Mouse (Mus musculus): Measurements from ENCODE around the gene 4930505A04Rik. TPM values are rescaled to one million over a fixed set of nuclear protein-coding genes. Genes with fewer than 3 reads are reported as not detected.
"Not testable (repeated sequence)": the region's sequence is repeated elsewhere in the genome, so short reads cannot be mapped to it uniquely, and the experiment has no call there.

Gene 4930505A04Rik
- polyA plus RNA-seq, 1 experiment: 0.08 TPM

GRCm38 (mm10) chr11:30454331-30454730, 17.3 kb downstream of the 4930505A04Rik start:
- H3K79me2 ChIP-seq (ENCODE audit: control insufficient read depth, insufficient read depth): no peaks in the 10 kb centered on the region
- no peaks in the 10 kb centered on the region for H3K27me3 ChIP-seq (ENCODE audit: control insufficient read depth, insufficient read depth, insufficient read length)
- no peak overlapping the region for H3K4me3 ChIP-seq
- no peak overlapping the region for H3K4me2 ChIP-seq (ENCODE audit: low read depth)
- TF ChIP-seq USF1 (IDR thresholded peaks at IDR 0.05; ENCODE audit: low read depth): no peak
- TF ChIP-seq E2F4 (IDR thresholded peaks at IDR 0.05; ENCODE audit: insufficient read depth): no peak
- TF ChIP-seq TCF3 (IDR thresholded peaks at IDR 0.05; ENCODE audit: insufficient read length, low read depth): no peak
- TF ChIP-seq TCF12 (IDR thresholded peaks at IDR 0.05; ENCODE audit: insufficient read depth, poor library complexity, severe bottlenecking): no peak
- TF ChIP-seq REST (IDR thresholded peaks at IDR 0.05; ENCODE audit: insufficient read depth, insufficient read length): no peak
- TF ChIP-seq POLR2A (IDR thresholded peaks at IDR 0.05; ENCODE audit: insufficient read length, low read depth): no peak
- TF ChIP-seq MYOG (IDR thresholded peaks at IDR 0.05; ENCODE audit: control insufficient read depth in 1 of 3, insufficient read depth in 1 of 3, insufficient read length in 2 of 3, low read depth in 2 of 3): no peak
- no peak for TF ChIP-seq SRF (IDR thresholded peaks at IDR 0.05; ENCODE audit: control insufficient read depth, insufficient read length, low read depth)
- TF ChIP-seq CEBPB (IDR thresholded peaks at IDR 0.05; ENCODE audit: insufficient read depth, poor library complexity, severe bottlenecking): no peak
- no peak for TF ChIP-seq POLR2AphosphoS2 (IDR thresholded peaks at IDR 0.05; ENCODE audit: insufficient read length, low read depth)
- no peak for TF ChIP-seq MAX (IDR thresholded peaks at IDR 0.05; ENCODE audit: low read depth)
- no peak for TF ChIP-seq MYOD1 (IDR thresholded peaks at IDR 0.05; ENCODE audit: control insufficient read depth in 1 of 3, insufficient read length in 2 of 3, low read depth in 2 of 3)
- no peak overlapping the region for H3ac ChIP-seq (ENCODE audit: control insufficient read depth, insufficient read length)
- no peaks in the 10 kb centered on the region for H3K36me3 ChIP-seq (ENCODE audit: control insufficient read depth, insufficient read depth)

GRCm38 (mm10) chr11:30448126-30448525, 23.5 kb downstream of the 4930505A04Rik start:
- no peaks in the 10 kb centered on the region for H3K79me2 ChIP-seq (ENCODE audit: control insufficient read depth, insufficient read depth)
- H3K4me3 ChIP-seq: no peak overlapping the region
- no peaks in the 10 kb centered on the region for H3K27me3 ChIP-seq (ENCODE audit: control insufficient read depth, insufficient read depth, insufficient read length)
- H3ac ChIP-seq (ENCODE audit: control insufficient read depth, insufficient read length): no peak overlapping the region
- H3K36me3 ChIP-seq (ENCODE audit: control insufficient read depth, insufficient read depth): no peaks in the 10 kb centered on the region
- H3K4me2 ChIP-seq (ENCODE audit: low read depth): no peak overlapping the region
- TF ChIP-seq MYOD1 (IDR thresholded peaks at IDR 0.05; ENCODE audit: control insufficient read depth in 1 of 3, insufficient read length in 2 of 3, low read depth in 2 of 3) (no peak), USF1 (IDR thresholded peaks at IDR 0.05; ENCODE audit: low read depth) (no peak), CEBPB (IDR thresholded peaks at IDR 0.05; ENCODE audit: insufficient read depth, poor library complexity, severe bottlenecking) (no peak), TCF3 (IDR thresholded peaks at IDR 0.05; ENCODE audit: insufficient read length, low read depth) (no peak), SRF (IDR thresholded peaks at IDR 0.05; ENCODE audit: control insufficient read depth, insufficient read length, low read depth) (no peak), MAX (IDR thresholded peaks at IDR 0.05; ENCODE audit: low read depth) (no peak), POLR2A (IDR thresholded peaks at IDR 0.05; ENCODE audit: insufficient read length, low read depth) (no peak), TCF12 (IDR thresholded peaks at IDR 0.05; ENCODE audit: insufficient read depth, poor library complexity, severe bottlenecking) (no peak), E2F4 (IDR thresholded peaks at IDR 0.05; ENCODE audit: insufficient read depth) (no peak), POLR2AphosphoS2 (IDR thresholded peaks at IDR 0.05; ENCODE audit: insufficient read length, low read depth) (no peak)

- no peaks in the 10 kb centered on the region for H3K36me3 ChIP-seq (ENCODE audit: control insufficient read depth, insufficient read depth)
Measured at GRCm38 (mm10) chr11:30447561-30447960, 24.1 kb downstream of the 4930505A04Rik start.

GRCm38 (mm10) chr11:30444192-30444905, 27.3 kb downstream of the 4930505A04Rik start:
- not testable (repeated sequence) for H3K4me2 ChIP-seq (ENCODE audit: low read depth); H3K79me2 ChIP-seq (ENCODE audit: control insufficient read depth, insufficient read depth); H3K27me3 ChIP-seq (ENCODE audit: control insufficient read depth, insufficient read depth, insufficient read length); H3ac ChIP-seq (ENCODE audit: control insufficient read depth, insufficient read length); H3K4me3 ChIP-seq; H3K36me3 ChIP-seq (ENCODE audit: control insufficient read depth, insufficient read depth)

More at GRCm38 (mm10) chr11:30447561-30447960, 24.1 kb downstream of the 4930505A04Rik start:
- Histone ChIP-seq H3K27me3 (ENCODE audit: control insufficient read depth, insufficient read depth, insufficient read length) (no peaks in the 10 kb centered on the region), H3K79me2 (ENCODE audit: control insufficient read depth, insufficient read depth) (no peaks in the 10 kb centered on the region), H3K4me3 (no peak overlapping the region), H3ac (ENCODE audit: control insufficient read depth, insufficient read length) (no peak overlapping the region), H3K4me2 (ENCODE audit: low read depth) (no peak overlapping the region)
- TF ChIP-seq TCF3 (IDR thresholded peaks at IDR 0.05; ENCODE audit: insufficient read length, low read depth): no peak
- no peak for TF ChIP-seq MYOG (IDR thresholded peaks at IDR 0.05; ENCODE audit: control insufficient read depth in 1 of 3, insufficient read depth in 1 of 3, insufficient read length in 2 of 3, low read depth in 2 of 3)
- no peak for TF ChIP-seq E2F4 (IDR thresholded peaks at IDR 0.05; ENCODE audit: insufficient read depth)
- TF ChIP-seq POLR2A (IDR thresholded peaks at IDR 0.05; ENCODE audit: insufficient read length, low read depth): no peak
- TF ChIP-seq MYOD1 (IDR thresholded peaks at IDR 0.05; ENCODE audit: control insufficient read depth in 1 of 3, insufficient read length in 2 of 3, low read depth in 2 of 3): no peak
- TF ChIP-seq MAX (IDR thresholded peaks at IDR 0.05; ENCODE audit: low read depth): no peak
- no peak for TF ChIP-seq POLR2AphosphoS2 (IDR thresholded peaks at IDR 0.05; ENCODE audit: insufficient read length, low read depth)
- TF ChIP-seq SRF (IDR thresholded peaks at IDR 0.05; ENCODE audit: control insufficient read depth, insufficient read length, low read depth): no peak
- TF ChIP-seq CEBPB (IDR thresholded peaks at IDR 0.05; ENCODE audit: insufficient read depth, poor library complexity, severe bottlenecking): no peak
- TF ChIP-seq TCF12 (IDR thresholded peaks at IDR 0.05; ENCODE audit: insufficient read depth, poor library complexity, severe bottlenecking): no peak
- TF ChIP-seq REST (IDR thresholded peaks at IDR 0.05; ENCODE audit: insufficient read depth, insufficient read length): no peak
- no peak for TF ChIP-seq USF1 (IDR thresholded peaks at IDR 0.05; ENCODE audit: low read depth)

- no peaks in the 10 kb centered on the region for H3K79me2 ChIP-seq (ENCODE audit: control insufficient read depth, insufficient read depth)
- no peak for TF ChIP-seq MAX (IDR thresholded peaks at IDR 0.05; ENCODE audit: low read depth)
- TF ChIP-seq POLR2A (IDR thresholded peaks at IDR 0.05; ENCODE audit: insufficient read length, low read depth): no peak
- TF ChIP-seq MYOG (IDR thresholded peaks at IDR 0.05; ENCODE audit: control insufficient read depth in 1 of 3, insufficient read depth in 1 of 3, insufficient read length in 2 of 3, low read depth in 2 of 3): no peak
- TF ChIP-seq MYOD1 (IDR thresholded peaks at IDR 0.05; ENCODE audit: control insufficient read depth in 1 of 3, insufficient read length in 2 of 3, low read depth in 2 of 3): no peak
- TF ChIP-seq TCF12 (IDR thresholded peaks at IDR 0.05; ENCODE audit: insufficient read depth, poor library complexity, severe bottlenecking): no peak
- TF ChIP-seq TCF3 (IDR thresholded peaks at IDR 0.05; ENCODE audit: insufficient read length, low read depth): no peak
- TF ChIP-seq POLR2AphosphoS2 (IDR thresholded peaks at IDR 0.05; ENCODE audit: insufficient read length, low read depth): no peak
- TF ChIP-seq E2F4 (IDR thresholded peaks at IDR 0.05; ENCODE audit: insufficient read depth): no peak
- no peak for TF ChIP-seq REST (IDR thresholded peaks at IDR 0.05; ENCODE audit: insufficient read depth, insufficient read length)
- no peak for TF ChIP-seq SRF (IDR thresholded peaks at IDR 0.05; ENCODE audit: control insufficient read depth, insufficient read length, low read depth)
- no peak for TF ChIP-seq USF1 (IDR thresholded peaks at IDR 0.05; ENCODE audit: low read depth)
- TF ChIP-seq CEBPB (IDR thresholded peaks at IDR 0.05; ENCODE audit: insufficient read depth, poor library complexity, severe bottlenecking): no peak
- no peak overlapping the region for H3K4me3 ChIP-seq
- no peaks in the 10 kb centered on the region for H3K27me3 ChIP-seq (ENCODE audit: control insufficient read depth, insufficient read depth, insufficient read length)
- H3K36me3 ChIP-seq (ENCODE audit: control insufficient read depth, insufficient read depth): no peaks in the 10 kb centered on the region
- H3ac ChIP-seq (ENCODE audit: control insufficient read depth, insufficient read length): no peak overlapping the region
- H3K4me2 ChIP-seq (ENCODE audit: low read depth): no peak overlapping the region
Measured at GRCm38 (mm10) chr11:30443746-30444145, 27.9 kb downstream of the 4930505A04Rik start.

Data from myocyte (in vitro differentiated cells).